Mouse (Mus musculus): ENCODE measurements around the gene Nptxr.

GRCm38 (mm10) chr15:79791502-79791901, 13.1 kb downstream of the Nptxr start:
- TF ChIP-seq CTCF (IDR thresholded peaks at IDR 0.05) = peak; percentile 45
- TF ChIP-seq EP300 (IDR thresholded peaks at IDR 0.05) = no peak

All from lung, postnatal 0 days (tissue).